Mouse (Mus musculus): Measurements from ENCODE around the gene Slc2a4. TPM values are rescaled to one million over a fixed set of nuclear protein-coding genes. Genes with fewer than 3 reads are reported as not detected.
"Not testable (repeated sequence)": the region's sequence is repeated elsewhere in the genome, so short reads cannot be mapped to it uniquely, and the experiment has no call there.

Slc2a4 gene
- polyA plus RNA-seq, 1 experiment from 2014 or later = 2.7 TPM

- WGBS = 2% methylated on average over 49 of the region's 49 CpGs
- H3K4me1 ChIP-seq (ENCODE audit: control insufficient read depth, insufficient read depth, low read length) = peaks cover 9% of the 10 kb centered on the region; the same call in 1 of the 2 replicates
- peaks cover 16% of the 10 kb centered on the region for H3K36me3 ChIP-seq (ENCODE audit: control insufficient read depth, insufficient read depth, low read length)
- no peaks in the 10 kb centered on the region for H3K9me3 ChIP-seq (ENCODE audit: control insufficient read depth, low read length)
- no peak overlapping the region for H3K9ac ChIP-seq (replicated peaks; ENCODE audit: low read depth, low read length)
- peaks cover 48% of the 10 kb centered on the region for H3K27me3 ChIP-seq (ENCODE audit: control insufficient read depth, insufficient read depth, low read length)
- peak overlapping the region; percentile 21; the same call in 1 of the 2 replicates for H3K4me3 ChIP-seq (ENCODE audit: low read depth, low read length)
- ATAC-seq (ENCODE audit: low read depth) = no peak
- no peak overlapping the region for H3K4me2 ChIP-seq (ENCODE audit: low read depth, low read length)
- no peak overlapping the region for H3K27ac ChIP-seq (ENCODE audit: low read depth, low read length)
Measured at GRCm38 (mm10) chr11:69965271-69966005, 17.4 kb upstream of the Slc2a4 start.

GRCm38 (mm10) chr11:69964650-69965270, 16.8 kb upstream of the Slc2a4 start, which contains the start of gene Cldn7:
Gene Cldn7, plus strand, starts transcription at chr11:69964779.
- Histone ChIP-seq H3K4me2 (ENCODE audit: low read depth, low read length) (no peak within 1 kb of the TSS), H3K4me3 (ENCODE audit: low read depth, low read length) (no peak within 1 kb of the TSS; the same call in 1 of the 2 replicates), H3K36me3 (ENCODE audit: control insufficient read depth, insufficient read depth, low read length) (peaks cover 14% of the 10 kb centered on the region), H3K9ac (replicated peaks; ENCODE audit: low read depth, low read length) (no peak within 1 kb of the TSS), H3K9me3 (ENCODE audit: control insufficient read depth, low read length) (no peaks in the 10 kb centered on the region), H3K27ac (ENCODE audit: low read depth, low read length) (no peak within 1 kb of the TSS), H3K27me3 (ENCODE audit: control insufficient read depth, insufficient read depth, low read length) (peaks cover 48% of the 10 kb centered on the region), H3K4me1 (ENCODE audit: control insufficient read depth, insufficient read depth, low read length) (peaks cover 9% of the 10 kb centered on the region; the same call in 1 of the 2 replicates)
- 11% methylated on average over 24 of the region's 24 CpGs for WGBS
- ATAC-seq (ENCODE audit: low read depth) = no peak

- H3K27me3 ChIP-seq (ENCODE audit: control insufficient read depth, insufficient read depth, low read length) = peaks cover 36% of the 10 kb centered on the region
- no peak for ATAC-seq (ENCODE audit: low read depth)
- no peak overlapping the region for H3K4me3 ChIP-seq (ENCODE audit: low read depth, low read length)
- 55% methylated on average over 5 of the region's 5 CpGs for WGBS
- no peak overlapping the region for H3K4me2 ChIP-seq (ENCODE audit: low read depth, low read length)
- H3K4me1 ChIP-seq (ENCODE audit: control insufficient read depth, insufficient read depth, low read length) = peaks cover 9% of the 10 kb centered on the region; the same call in 1 of the 2 replicates
- no peaks in the 10 kb centered on the region for H3K9me3 ChIP-seq (ENCODE audit: control insufficient read depth, low read length)
- no peak overlapping the region for H3K9ac ChIP-seq (replicated peaks; ENCODE audit: low read depth, low read length)
- H3K36me3 ChIP-seq (ENCODE audit: control insufficient read depth, insufficient read depth, low read length) = no peaks in the 10 kb centered on the region
- H3K27ac ChIP-seq (ENCODE audit: low read depth, low read length) = no peak overlapping the region
Measured at GRCm38 (mm10) chr11:69961841-69962240, 13.9 kb upstream of the Slc2a4 start.

GRCm38 (mm10) chr11:69960616-69961015, 12.6 kb upstream of the Slc2a4 start:
- no peak for ATAC-seq (ENCODE audit: low read depth)
- Histone ChIP-seq H3K9ac (replicated peaks; ENCODE audit: low read depth, low read length) (no peak overlapping the region), H3K4me1 (ENCODE audit: control insufficient read depth, insufficient read depth, low read length) (peaks cover 5% of the 10 kb centered on the region; the same call in 1 of the 2 replicates), H3K36me3 (ENCODE audit: control insufficient read depth, insufficient read depth, low read length) (no peaks in the 10 kb centered on the region), H3K27ac (ENCODE audit: low read depth, low read length) (no peak overlapping the region), H3K4me3 (ENCODE audit: low read depth, low read length) (no peak overlapping the region), H3K9me3 (ENCODE audit: control insufficient read depth, low read length) (no peaks in the 10 kb centered on the region), H3K4me2 (ENCODE audit: low read depth, low read length) (no peak overlapping the region), H3K27me3 (ENCODE audit: control insufficient read depth, insufficient read depth, low read length) (peaks cover 27% of the 10 kb centered on the region)
- WGBS = 34% methylated on average over 5 of the region's 5 CpGs

GRCm38 (mm10) chr11:69956218-69956617, 8.2 kb upstream of the Slc2a4 start:
- Histone ChIP-seq H3K4me3 (ENCODE audit: low read depth, low read length) (no peak overlapping the region), H3K4me1 (ENCODE audit: control insufficient read depth, insufficient read depth, low read length) (no peaks in the 10 kb centered on the region)
- 76% methylated on average over 1 of the region's 1 CpGs for WGBS

GRCm38 (mm10) chr11:69955618-69956017, 7.6 kb upstream of the Slc2a4 start:
- not testable (repeated sequence) for H3K9me3 ChIP-seq (ENCODE audit: control insufficient read depth, low read length); ATAC-seq (ENCODE audit: low read depth); H3K4me3 ChIP-seq (ENCODE audit: low read depth, low read length); H3K4me1 ChIP-seq (ENCODE audit: control insufficient read depth, insufficient read depth, low read length); H3K27ac ChIP-seq (ENCODE audit: low read depth, low read length); H3K9ac ChIP-seq (replicated peaks; ENCODE audit: low read depth, low read length); H3K27me3 ChIP-seq (ENCODE audit: control insufficient read depth, insufficient read depth, low read length); H3K36me3 ChIP-seq (ENCODE audit: control insufficient read depth, insufficient read depth, low read length); H3K4me2 ChIP-seq (ENCODE audit: low read depth, low read length)
- WGBS = 84% methylated on average over 4 of the region's 4 CpGs

More at GRCm38 (mm10) chr11:69956218-69956617, 8.2 kb upstream of the Slc2a4 start:
- Histone ChIP-seq H3K36me3 (ENCODE audit: control insufficient read depth, insufficient read depth, low read length) (no peaks in the 10 kb centered on the region), H3K27me3 (ENCODE audit: control insufficient read depth, insufficient read depth, low read length) (no peaks in the 10 kb centered on the region), H3K9me3 (ENCODE audit: control insufficient read depth, low read length) (no peaks in the 10 kb centered on the region), H3K27ac (ENCODE audit: low read depth, low read length) (no peak overlapping the region), H3K4me2 (ENCODE audit: low read depth, low read length) (no peak overlapping the region), H3K9ac (replicated peaks; ENCODE audit: low read depth, low read length) (no peak overlapping the region)
- no peak for ATAC-seq (ENCODE audit: low read depth)

GRCm38 (mm10) chr11:69953267-69953915, 5.4 kb upstream of the Slc2a4 start:
- Histone ChIP-seq H3K27ac (ENCODE audit: low read depth, low read length) (no peak overlapping the region), H3K9me3 (ENCODE audit: control insufficient read depth, low read length) (no peaks in the 10 kb centered on the region), H3K27me3 (ENCODE audit: control insufficient read depth, insufficient read depth, low read length) (no peaks in the 10 kb centered on the region), H3K36me3 (ENCODE audit: control insufficient read depth, insufficient read depth, low read length) (no peaks in the 10 kb centered on the region), H3K4me2 (ENCODE audit: low read depth, low read length) (no peak overlapping the region), H3K4me3 (ENCODE audit: low read depth, low read length) (no peak overlapping the region), H3K9ac (replicated peaks; ENCODE audit: low read depth, low read length) (no peak overlapping the region), H3K4me1 (ENCODE audit: control insufficient read depth, insufficient read depth, low read length) (peaks cover 4% of the 10 kb centered on the region; the same call in 1 of the 2 replicates)
- ATAC-seq (ENCODE audit: low read depth) = no peak
- WGBS = 73% methylated on average over 11 of the region's 11 CpGs

- peaks cover 3% of the 10 kb centered on the region; the same call in 1 of the 2 replicates for H3K27me3 ChIP-seq (ENCODE audit: control insufficient read depth, insufficient read depth, low read length)
- no peak for ATAC-seq (ENCODE audit: low read depth)
- H3K4me3 ChIP-seq (ENCODE audit: low read depth, low read length) = no peak overlapping the region
- 48% methylated on average over 1 of the region's 1 CpGs for WGBS
- H3K27ac ChIP-seq (ENCODE audit: low read depth, low read length) = no peak overlapping the region
- H3K4me1 ChIP-seq (ENCODE audit: control insufficient read depth, insufficient read depth, low read length) = peaks cover 4% of the 10 kb centered on the region; the same call in 1 of the 2 replicates
- H3K4me2 ChIP-seq (ENCODE audit: low read depth, low read length) = no peak overlapping the region
- H3K9me3 ChIP-seq (ENCODE audit: control insufficient read depth, low read length) = no peaks in the 10 kb centered on the region
- H3K9ac ChIP-seq (replicated peaks; ENCODE audit: low read depth, low read length) = no peak overlapping the region
- H3K36me3 ChIP-seq (ENCODE audit: control insufficient read depth, insufficient read depth, low read length) = no peaks in the 10 kb centered on the region
Measured at GRCm38 (mm10) chr11:69952274-69952673, 4.3 kb upstream of the Slc2a4 start.

Measured in neural tube, embryonic 14.5 days (tissue).